In genomic region chr16:55906928-55907679, GRCm38 (mm10) we compare ENCODE assay signal across 22 mouse cellular contexts. TPM values are rescaled to one million over a fixed set of nuclear protein-coding genes. Genes with fewer than 3 reads are reported as not detected.
DNase-seq lines count a peak whose midpoint lies in the region; ATAC-seq and TF ChIP-seq lines count a peak whose summit lies in the region.
"Had no signal": no experiment of that assay in that cellular context is flagged by ENCODE, and none has a peak within 500 bp of the region (broad histone marks: within the 10 kb centered on the region; RNA-seq: fewer than 3 reads in every experiment).

No protein-coding gene starts in this region.

- intact Hi-C loops in gastrocnemius, postnatal 36 days (cut with DNase I), result no loop called here

- no peak for TF ChIP-seq CTCF in thymus, adult 2 months (IDR thresholded peaks at IDR 0.05; ENCODE audit: borderline replicate concordance, control insufficient read depth, extremely low read depth, insufficient read depth, low read length, poor library complexity)

- H3K27ac ChIP-seq in thymus, adult 2 months (ENCODE audit: control insufficient read depth, insufficient read depth, low read length), result 0 out of 2 replicates have a peak overlapping the region, but pooled peaks have one; percentile 41
- H3K27ac ChIP-seq: forebrain, embryonic 10.5 days; heart, embryonic 10.5 days; hindbrain, postnatal 0 days; kidney, postnatal 0 days; layer of hippocampus, adult 2 months; midbrain, embryonic 15.5 days; neural tube, embryonic 12.5 days had no signal

- no peaks in the 10 kb centered on the region for H3K27me3 ChIP-seq in thymus, adult 2 months (ENCODE audit: control insufficient read depth, insufficient read depth, low read length)
- H3K27me3 ChIP-seq: midbrain, embryonic 15.5 days; neural tube, embryonic 12.5 days had no signal

- ATAC-seq in common myeloid progenitor, adult 5-6 weeks (replicated peaks; ENCODE audit: low read depth, poor library complexity, severe bottlenecking), result peak; percentile 78
- peak; percentile 70 for ATAC-seq in megakaryocyte progenitor cell, adult 5-6 weeks (replicated peaks; ENCODE audit: poor library complexity)
- ATAC-seq: forebrain, postnatal 0 days; hindbrain, postnatal 0 days; midbrain, embryonic 15.5 days had no signal

- H3K4me1 ChIP-seq in thymus, adult 2 months (replicated peaks; ENCODE audit: control insufficient read depth, insufficient read depth, low read length), result peaks cover 2% of the 10 kb centered on the region; the same call in 1 of the 2 replicates
- H3K4me1 ChIP-seq: forebrain, embryonic 10.5 days; heart, embryonic 10.5 days; midbrain, embryonic 15.5 days; neural tube, embryonic 12.5 days had no signal

- H3K4me3 ChIP-seq in thymus, adult 2 months (ENCODE audit: control insufficient read depth, insufficient read depth, low read length), result no peak overlapping the region
- H3K4me3 ChIP-seq: forebrain, embryonic 10.5 days; heart, embryonic 10.5 days; layer of hippocampus, adult 2 months; midbrain, embryonic 15.5 days; neural tube, embryonic 12.5 days had no signal

- DNase-seq in thymus, adult 2 months, result no peak
- DNase-seq in thymus, postnatal 4 days, result no peak
- DNase-seq in kidney, adult 11 months, result no peak
- no peak for DNase-seq in layer of hippocampus, adult 11-12 months (ENCODE audit: low spot score)
- DNase-seq in gastrocnemius, postnatal 36 days, result no peak
- DNase-seq: cerebellum, adult 11-12 months; cerebellum, postnatal 10 days; forebrain, postnatal 0 days; gastrocnemius, postnatal 25 days; kidney, adult 18-20 months; layer of hippocampus, postnatal 36 days; retina, postnatal 1 day; thymus, adult 18-20 months had no signal

- H3K36me3 ChIP-seq in thymus, adult 2 months (ENCODE audit: control insufficient read depth, insufficient read depth, low read length), result peaks cover 60% of the 10 kb centered on the region

- WGBS in thymus, adult 2 months, result 85% methylated on average over 5 of the region's 5 CpGs

- TF ChIP-seq POLR2A in thymus, adult 2 months (IDR thresholded peaks at IDR 0.05; ENCODE audit: control insufficient read depth, extremely low read depth, insufficient read depth, low read length, poor library complexity), result no peak

RNA-seq across cellular contexts. Expression of gene Nxpe3, which starts 12.0 kb away (rescaled TPM):
- 5.2 and 6.0 TPM in 2 replicates for polyA plus RNA-seq in thymus, adult 2 months (2012; rRNA removed)
- 10.1 and 15.5 TPM in 2 replicates for total RNA-seq in common myeloid progenitor, adult 5-6 weeks (2017)
- 4.4 and 6.3 TPM in 2 replicates for total RNA-seq in megakaryocyte progenitor cell, adult 5-6 weeks (2015)
- total RNA-seq in megakaryocyte progenitor cell, adult 5-6 weeks (2017), result 4.4 and 6.9 TPM in 2 replicates
- under 1 TPM; 0.12 to 0.48 TPM for total RNA-seq in gastrocnemius, postnatal 36 days (2021)

RNA-seq across cellular contexts. Expression of gene Cep97, which starts 27.6 kb away (rescaled TPM):
- 17.4 and 19.3 TPM in 2 replicates for polyA plus RNA-seq in thymus, adult 2 months (2012; rRNA removed)
- total RNA-seq in common myeloid progenitor, adult 5-6 weeks (2017), result 20.2 and 24.9 TPM in 2 replicates
- 9.3 and 16.0 TPM in 2 replicates for total RNA-seq in megakaryocyte progenitor cell, adult 5-6 weeks (2015)
- total RNA-seq in megakaryocyte progenitor cell, adult 5-6 weeks (2017), result 13.4 and 33.3 TPM in 2 replicates
- total RNA-seq in gastrocnemius, postnatal 36 days (2021), result 1 to 10 TPM; 4.4 to 5.1 TPM

RNA-seq across cellular contexts. Expression of gene Rpl24, which starts 59.0 kb away (rescaled TPM):
- polyA plus RNA-seq in thymus, adult 2 months (2012; rRNA removed), result 151 and 184 TPM in 2 replicates
- total RNA-seq in common myeloid progenitor, adult 5-6 weeks (2017), result 1,507 and 2,166 TPM in 2 replicates
- total RNA-seq in megakaryocyte progenitor cell, adult 5-6 weeks (2015), result 1,404 and 1,464 TPM in 2 replicates
- 1,643 and 1,702 TPM in 2 replicates for total RNA-seq in megakaryocyte progenitor cell, adult 5-6 weeks (2017)
- total RNA-seq in gastrocnemius, postnatal 36 days (2021), result 100 to 1,000 TPM; 498 to 600 TPM
